Mouse (Mus musculus) layer of hippocampus, postnatal 25 days (tissue): ENCODE data around the gene Acadvl. TPM values are rescaled to one million over a fixed set of nuclear protein-coding genes. Genes with fewer than 3 reads are reported as not detected.
A peak's percentile ranks its signal among the peaks of the same experiment; 100 is the strongest.

ENCODE experiments used
- DNase-seq, 2 experiments: peaks; one replicate each; pipeline ENCODE4 v3.0.0; 2022; ENCODE audit warnings: mixed read lengths in 2 of 2, low spot score in 1 of 2; ENCODE audit errors: extremely low spot score in 1 of 2
- total RNA-seq, 2 experiments: library from RNA; stranded (reverse); gene quantifications; 2 replicates each; pipeline ENCODE4 v1.2.3; 2021

Acadvl gene
- 10 to 100 TPM; 56.9 to 62.4 TPM for total RNA-seq

DNA sequence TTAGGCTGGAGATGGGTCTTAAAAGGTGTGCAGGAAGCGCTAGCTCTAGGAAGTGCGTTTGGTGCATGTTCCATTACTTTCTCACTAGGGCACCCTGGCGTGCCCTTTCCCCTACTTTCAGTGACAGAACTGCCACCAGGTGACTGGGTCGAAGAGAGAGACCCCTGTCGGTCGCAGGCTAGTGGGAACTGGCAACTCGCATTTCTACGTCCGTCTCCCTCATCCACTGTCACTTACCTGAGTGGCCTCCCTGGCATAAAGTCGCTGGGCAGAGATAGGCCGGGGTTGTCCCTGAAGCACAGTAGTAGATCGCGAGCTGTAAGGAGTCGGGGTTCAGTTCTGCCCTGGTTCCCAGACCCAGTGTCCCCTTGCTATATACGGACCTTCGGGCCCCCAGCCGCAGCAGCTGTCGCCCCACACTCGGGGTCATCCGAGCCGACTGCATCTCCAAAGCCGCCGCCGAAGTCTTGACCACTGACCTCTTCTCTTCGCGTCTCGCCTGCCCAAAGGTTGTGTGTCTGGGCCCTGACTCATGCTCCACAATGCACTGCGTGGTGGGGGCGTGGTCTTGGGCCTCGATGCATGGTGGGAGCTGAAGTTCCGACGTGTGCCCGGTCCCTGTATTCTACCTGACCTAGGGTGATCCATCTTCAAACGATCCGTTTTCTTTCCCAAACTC lies at the start of gene Acadvl:
TSS of gene Acadvl (minus strand) at position 532 of the 679 bp plus-strand sequence.
- peak; percentile 73 to 76 for DNase-seq

- DNase-seq = no peak
Observed at GRCm38 (mm10) chr11:70063053-70063452, 47.8 kb upstream of the Acadvl start.

GRCm38 (mm10) chr11:70059930-70060329 lies 44.7 kb upstream of the Acadvl start:
- no peak for DNase-seq

- no peak for DNase-seq
Observed at GRCm38 (mm10) chr11:70057805-70058204, 42.6 kb upstream of the Acadvl start.

DNA sequence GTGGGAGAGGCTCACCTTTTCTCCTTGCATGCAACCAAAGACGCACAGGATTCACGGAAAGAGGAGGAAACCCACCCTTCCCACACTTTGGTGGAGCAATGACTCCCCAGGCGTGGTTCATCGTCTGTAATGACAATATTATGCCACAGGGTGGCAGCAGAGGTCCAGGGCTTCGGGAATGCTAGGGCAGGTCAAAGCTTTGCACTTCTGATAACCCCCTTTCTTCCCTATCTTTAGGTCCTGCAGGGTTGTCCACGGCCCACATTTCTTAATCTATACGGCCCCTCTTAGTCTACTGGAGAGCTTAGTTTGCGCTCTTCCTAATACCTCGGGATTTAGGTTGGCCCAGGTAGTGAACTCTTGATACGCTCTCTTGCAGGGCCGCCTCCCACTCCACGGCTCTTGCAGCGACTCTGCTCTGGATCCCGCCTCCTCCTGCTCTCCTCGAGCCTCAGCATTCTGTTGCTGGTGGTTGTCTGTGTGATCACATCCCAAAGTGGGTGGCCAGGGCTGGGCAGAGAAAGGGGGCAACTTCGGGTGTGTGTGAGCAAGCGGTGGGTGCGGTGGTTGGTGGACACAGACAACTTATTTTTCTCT lies 40.5 kb upstream of the Acadvl start:
- DNase-seq = peak; percentile 74 to 86

DNA sequence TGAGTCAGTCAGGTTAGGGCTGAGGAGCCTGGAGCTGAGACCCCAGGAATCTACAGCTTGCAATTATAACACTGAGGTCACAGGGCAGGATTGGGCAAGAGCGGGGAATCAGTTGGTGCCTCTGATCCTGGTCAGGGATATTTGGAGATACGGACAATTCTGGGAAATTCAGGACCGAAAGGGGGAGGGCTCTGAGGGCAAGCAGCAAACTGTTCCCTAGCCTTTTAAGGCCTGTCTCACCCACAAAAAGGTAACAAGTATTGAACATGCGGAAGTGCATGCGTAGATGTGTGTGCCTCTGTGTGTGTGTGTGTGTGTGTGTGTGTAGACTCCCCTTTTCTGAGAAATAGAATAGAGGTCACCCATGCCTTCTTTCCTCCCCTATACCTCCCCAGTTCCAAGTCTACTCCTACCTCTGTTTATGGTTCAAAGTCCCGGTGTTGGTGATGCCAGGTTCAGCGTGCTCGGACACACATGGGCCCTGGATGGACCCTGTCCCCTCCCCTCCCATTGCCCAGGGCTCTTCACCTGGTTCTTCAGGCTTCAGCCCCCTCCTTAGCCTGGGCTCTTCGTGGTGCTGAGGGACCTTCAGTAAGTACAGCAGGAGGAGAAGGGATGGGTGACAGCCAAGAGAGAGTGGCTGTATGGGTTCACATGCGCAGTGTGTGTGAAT lies 38.8 kb upstream of the Acadvl start, which contains the start of gene Asgr1:
TSS of gene Asgr1 (plus strand) at position 188 of the 673 bp plus-strand sequence.
- DNase-seq = no peak

- no peak for DNase-seq
Observed at GRCm38 (mm10) chr11:70053156-70053555, 37.9 kb upstream of the Acadvl start.

GRCm38 (mm10) chr11:70049816-70050215 lies 34.6 kb upstream of the Acadvl start:
- no peak for DNase-seq

GRCm38 (mm10) chr11:70049366-70049765 lies 34.2 kb upstream of the Acadvl start:
- DNase-seq = no peak

- no peak for DNase-seq
Observed at GRCm38 (mm10) chr11:70045435-70045834, 30.2 kb upstream of the Acadvl start.

- no peak for DNase-seq
Observed at GRCm38 (mm10) chr11:70043665-70044064, 28.5 kb upstream of the Acadvl start.

DNA sequence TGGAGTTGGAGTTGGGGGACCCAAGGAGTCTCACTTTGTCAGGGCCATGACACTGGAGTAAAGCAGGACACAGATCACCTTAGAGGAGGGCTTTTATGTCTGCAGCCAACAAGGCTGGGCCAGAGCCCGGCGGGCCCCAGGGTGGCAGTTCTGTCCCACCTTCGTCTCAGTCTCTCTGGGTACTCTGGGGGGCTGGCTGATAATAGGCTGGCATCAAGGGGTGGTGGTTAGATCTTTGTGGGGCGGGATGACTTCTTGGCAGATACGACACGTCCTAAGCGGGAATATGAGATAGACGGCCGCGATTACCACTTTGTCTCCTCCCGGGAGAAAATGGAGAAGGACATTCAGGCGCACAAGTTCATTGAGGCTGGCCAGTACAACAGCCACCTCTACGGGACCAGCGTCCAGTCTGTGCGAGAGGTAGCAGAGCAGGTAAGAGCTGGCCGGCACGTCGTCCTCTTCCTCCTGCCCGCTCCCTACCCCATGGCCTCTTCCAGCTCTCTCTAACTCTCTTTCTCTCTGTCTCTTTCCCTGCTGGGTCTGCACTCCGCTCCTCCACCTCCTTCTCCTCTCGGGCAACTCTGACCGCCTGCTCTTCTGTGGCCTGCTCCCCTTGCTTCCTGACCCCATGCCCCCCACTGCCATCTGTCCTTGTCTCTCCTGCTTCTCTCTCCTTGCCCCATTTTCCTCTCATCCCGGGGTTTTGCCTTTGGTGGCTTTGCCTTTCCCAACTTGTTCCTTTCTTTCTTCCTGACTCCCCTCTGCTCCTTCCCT lies 27.3 kb upstream of the Acadvl start:
- DNase-seq = no peak

DNA sequence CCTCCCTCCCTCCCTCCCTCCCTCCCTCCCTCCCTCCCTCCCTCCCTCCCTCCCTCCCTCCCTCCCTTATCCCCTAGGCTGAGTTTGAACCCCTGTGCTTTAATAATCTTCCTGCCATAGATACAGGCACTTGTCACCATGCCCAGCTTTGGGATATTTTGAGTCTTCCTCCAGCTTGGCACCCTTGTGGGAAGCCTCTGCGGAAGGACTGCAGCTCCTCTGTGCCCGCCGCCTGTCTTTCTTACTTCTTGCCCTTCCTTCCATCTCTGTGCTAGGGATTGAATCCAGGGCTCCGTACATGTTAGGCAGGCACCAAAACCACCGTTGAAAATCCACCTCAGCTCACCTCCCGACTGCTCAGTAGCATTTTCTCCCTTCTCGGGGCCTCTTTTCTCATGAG lies 25.0 kb upstream of the Acadvl start:
- no peak for DNase-seq

DNA sequence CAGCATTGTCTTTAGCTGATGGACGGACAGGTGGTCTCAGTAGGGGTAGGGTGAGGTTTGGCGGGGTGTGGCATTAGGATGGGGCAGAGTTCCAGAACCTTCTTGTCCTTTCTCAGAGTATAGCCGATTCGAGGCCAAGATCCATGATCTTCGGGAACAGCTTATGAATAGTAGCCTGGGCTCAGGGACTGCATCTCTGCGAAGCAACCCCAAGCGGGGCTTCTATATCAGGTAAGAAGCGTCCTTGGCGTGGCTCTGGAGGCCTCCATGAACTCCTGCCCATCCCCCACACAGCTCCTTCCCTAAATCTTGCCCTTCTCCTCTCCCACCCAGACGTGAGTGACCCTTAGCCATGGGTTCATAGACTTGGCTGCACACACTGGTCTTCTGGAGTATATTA lies 24.4 kb upstream of the Acadvl start:
- DNase-seq = no peak

DNA sequence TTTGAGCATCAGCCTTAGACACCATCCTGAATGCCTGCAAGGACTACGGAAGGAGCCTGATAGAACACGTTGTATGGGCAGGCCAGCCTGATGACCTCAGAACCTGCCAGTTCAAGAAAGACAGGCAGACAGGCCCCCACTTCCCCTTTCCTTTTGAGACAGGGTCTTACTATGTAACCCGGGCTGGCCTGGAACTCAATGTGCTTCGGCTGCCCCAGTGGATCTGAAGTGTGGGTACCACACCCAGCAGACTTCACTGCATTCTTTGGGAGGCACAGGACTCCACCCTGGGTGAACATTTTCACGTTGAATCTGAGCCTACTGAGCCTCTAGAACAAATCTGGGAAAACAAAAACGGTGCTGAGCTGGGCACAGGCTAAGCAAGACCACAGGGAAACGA lies 23.0 kb upstream of the Acadvl start:
- DNase-seq = no peak

DNA sequence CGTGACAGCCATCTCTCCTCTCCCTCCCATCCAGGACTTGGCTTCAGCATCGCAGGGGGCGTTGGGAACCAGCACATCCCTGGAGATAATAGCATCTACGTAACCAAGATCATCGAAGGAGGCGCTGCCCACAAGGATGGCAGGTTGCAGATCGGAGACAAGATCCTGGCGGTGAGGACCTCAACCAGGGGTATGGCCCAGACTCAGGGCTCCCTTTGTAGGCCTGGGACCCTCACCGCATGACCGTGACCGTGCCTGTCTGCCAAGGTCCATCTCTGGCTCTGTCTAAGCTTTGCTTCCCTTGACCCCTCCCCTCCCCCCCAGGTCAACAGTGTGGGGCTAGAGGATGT lies 16.1 kb upstream of the Acadvl start:
- DNase-seq = no peak

GRCm38 (mm10) chr11:70030651-70031320 lies 15.6 kb upstream of the Acadvl start:
- DNase-seq = no peak

DNA sequence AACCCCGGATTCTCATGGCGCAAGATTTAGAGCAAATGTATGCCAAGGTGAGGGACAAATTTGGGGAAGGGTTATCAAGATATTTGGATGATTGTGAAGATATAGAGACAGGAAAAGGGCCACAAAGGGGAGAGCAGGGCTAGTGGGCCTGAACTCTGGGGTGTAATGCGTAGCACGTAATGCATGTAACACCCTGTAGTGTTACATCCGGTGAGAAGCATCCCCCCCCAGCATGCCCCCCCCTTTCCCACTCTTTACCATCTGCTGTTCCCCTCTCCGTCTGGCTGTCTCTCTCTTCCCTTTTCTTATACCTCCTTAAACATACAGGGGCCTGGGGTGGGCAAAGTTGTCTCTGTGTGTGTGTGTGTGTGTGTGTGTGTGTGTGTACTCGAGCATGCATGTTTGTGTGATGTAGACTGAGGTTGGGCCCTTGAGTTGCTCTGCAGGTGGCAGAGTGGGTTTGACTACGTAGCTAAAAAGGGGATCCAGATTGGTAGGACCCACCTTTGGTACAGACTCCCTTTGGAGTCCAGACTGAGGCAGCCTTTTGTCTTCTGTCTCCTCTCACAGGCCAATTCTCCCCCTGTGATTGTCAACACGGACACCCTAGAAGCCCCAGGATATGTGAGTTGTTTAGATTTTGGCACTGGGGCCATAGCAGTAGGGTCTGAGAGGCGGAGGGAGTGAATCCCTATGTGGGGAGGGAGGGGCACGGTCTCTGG lies 14.8 kb upstream of the Acadvl start:
- DNase-seq = no peak

DNA sequence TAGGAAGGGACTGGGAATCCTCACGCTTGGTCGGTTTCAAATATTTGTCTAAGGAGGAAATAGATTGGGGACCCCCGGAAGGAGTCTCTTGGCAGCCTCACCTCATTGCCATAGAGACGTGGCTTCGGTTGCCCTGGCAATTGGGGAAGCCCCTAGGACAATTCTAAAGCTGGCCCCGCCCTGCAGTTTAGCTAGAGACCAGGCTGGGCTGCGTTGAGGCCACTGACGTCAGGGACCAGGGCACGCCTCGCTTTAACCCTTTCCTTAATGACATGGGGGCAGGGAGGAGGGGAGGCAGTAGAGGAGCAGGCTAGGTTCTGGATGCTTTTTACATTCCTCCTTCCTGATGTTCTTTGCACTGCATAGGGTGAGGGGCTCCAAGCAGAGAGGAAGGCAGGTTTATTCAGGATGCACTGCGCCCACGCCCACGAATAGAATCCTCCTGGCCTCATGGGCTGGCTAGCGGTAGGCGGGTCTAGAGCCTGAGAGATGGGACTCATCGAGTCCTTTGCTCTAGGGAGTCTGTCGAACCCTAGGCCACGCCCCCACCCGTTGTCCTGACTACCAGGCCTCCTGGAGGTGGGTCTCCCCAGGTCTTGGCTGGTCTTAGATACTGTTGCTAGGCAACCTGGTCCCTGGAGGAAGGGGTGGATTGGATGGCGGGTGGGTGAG lies 14.1 kb upstream of the Acadvl start:
- peak; percentile 57 to 67 for DNase-seq
